In the genomic region with DNA sequence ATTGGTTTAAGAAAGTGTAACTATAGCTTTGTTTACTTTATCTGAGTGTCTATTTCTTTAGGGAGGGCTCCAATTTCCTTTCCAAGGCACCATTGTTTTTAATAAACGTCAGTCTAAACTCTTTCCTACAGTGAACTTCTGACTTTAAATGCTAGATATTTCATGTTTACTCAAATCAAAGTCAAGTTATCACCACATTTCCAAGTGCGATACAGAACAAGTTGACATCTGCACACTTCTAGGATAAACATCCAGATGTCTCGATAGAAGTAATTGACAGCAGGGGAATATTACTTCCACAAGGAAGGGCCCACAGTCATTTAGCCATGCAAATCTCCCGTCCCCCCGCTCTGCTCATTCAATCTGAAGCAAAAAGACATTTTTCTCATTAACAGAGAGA, we compare ENCODE assay signal across 24 mouse cellular contexts.
"Had no signal": no experiment of that assay in that cellular context is flagged by ENCODE, and none has a peak within 500 bp of the region (broad histone marks: within the 10 kb centered on the region; RNA-seq: fewer than 3 reads in every experiment).

No protein-coding gene starts in this region.

- H3K9ac ChIP-seq: intestine, embryonic 15.5 days; kidney, embryonic 15.5 days; limb, embryonic 13.5 days; liver, embryonic 12.5 days; liver, embryonic 15.5 days; midbrain, embryonic 13.5 days; stomach, embryonic 15.5 days had no signal

- H3K27ac ChIP-seq: intestine, embryonic 15.5 days; kidney, embryonic 15.5 days; layer of hippocampus, adult 2 months; limb, embryonic 10.5 days; limb, embryonic 13.5 days; liver, embryonic 12.5 days; liver, embryonic 15.5 days; midbrain, embryonic 10.5 days; midbrain, embryonic 13.5 days; stomach, embryonic 15.5 days had no signal

- DNase-seq: kidney, adult 11 months; kidney, adult 8-10 months; kidney, postnatal 25 days; layer of hippocampus, adult 9-11 months; liver; lung, adult 18-20 months; right cerebral cortex, adult 18-20 months; right cerebral cortex, postnatal 14 days; right cerebral cortex, postnatal 4 days; thymus, adult 18-20 months; thymus, postnatal 36 days had no signal

- ATAC-seq: intestine, embryonic 15.5 days; liver, embryonic 12.5 days; midbrain, embryonic 13.5 days; midbrain, embryonic 16.5 days had no signal

- H3K4me3 ChIP-seq: intestine, embryonic 15.5 days; kidney, embryonic 15.5 days; layer of hippocampus, adult 2 months; limb, embryonic 10.5 days; limb, embryonic 13.5 days; liver, embryonic 12.5 days; liver, embryonic 15.5 days; megakaryocyte, embryonic 14.5 days; midbrain, embryonic 10.5 days; midbrain, embryonic 13.5 days; myocyte; stomach, embryonic 15.5 days had no signal

- H3K4me2 ChIP-seq: intestine, embryonic 15.5 days; kidney, embryonic 15.5 days; limb, embryonic 13.5 days; liver, embryonic 12.5 days; liver, embryonic 15.5 days; midbrain, embryonic 13.5 days; stomach, embryonic 15.5 days had no signal

- H3K4me1 ChIP-seq: intestine, embryonic 15.5 days; limb, embryonic 13.5 days; stomach, embryonic 15.5 days had no signal

- H3K9me3 ChIP-seq: intestine, embryonic 15.5 days; kidney, embryonic 15.5 days; limb, embryonic 10.5 days; limb, embryonic 13.5 days; liver, embryonic 12.5 days; liver, embryonic 15.5 days; megakaryocyte, embryonic 14.5 days; midbrain, embryonic 10.5 days; midbrain, embryonic 13.5 days; stomach, embryonic 15.5 days had no signal

- H3K27me3 ChIP-seq: intestine, embryonic 15.5 days; kidney, embryonic 15.5 days; limb, embryonic 13.5 days; liver, embryonic 12.5 days; liver, embryonic 15.5 days; megakaryocyte, embryonic 14.5 days; midbrain, embryonic 13.5 days; stomach, embryonic 15.5 days had no signal
